Mouse (Mus musculus): ENCODE measurements at regions not wholly inside any gene's neighbourhood (a gene's known extent, or its start where the extent isn't known, plus 50 kb on each side); places are given as distances from the start of the nearest gene placed in this dataset.
"Not testable (repeated sequence)": the region's sequence is repeated elsewhere in the genome, so short reads cannot be mapped to it uniquely, and the experiment has no call there.

DNA sequence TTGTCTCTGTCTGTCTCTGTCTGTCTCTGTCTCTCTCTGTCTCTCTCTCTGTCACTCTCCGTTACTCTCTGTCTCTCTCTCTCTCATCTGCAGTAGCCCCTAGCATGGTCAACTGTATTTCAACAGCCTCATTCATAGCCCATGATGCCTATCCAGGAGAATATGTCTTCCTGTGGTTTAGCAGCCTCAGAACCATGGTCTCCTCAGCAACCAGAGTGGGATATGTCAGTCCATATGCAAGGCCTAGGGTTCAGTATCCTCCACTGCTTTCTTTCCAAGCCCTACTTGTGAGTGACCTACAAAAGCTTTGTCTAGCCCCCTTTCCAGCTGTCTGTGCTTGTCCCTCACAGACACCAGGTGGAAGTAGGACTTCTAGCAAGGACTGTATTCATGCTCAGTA lies 65.1 kb upstream of the Prl2c3 start:
- not testable (repeated sequence) for TF ChIP-seq POLR2A (IDR thresholded peaks at IDR 0.05; ENCODE audit: borderline replicate concordance, low read depth, low read length); CTCF (IDR thresholded peaks at IDR 0.05; ENCODE audit: low read depth, low read length)
